Mouse (Mus musculus): ENCODE results near the gene Crb2.

GRCm38 (mm10) chr2:37837542-37837941 lies 61.5 kb downstream of the Crb2 start:
- TF ChIP-seq CTCF (IDR thresholded peaks at IDR 0.05; ENCODE audit: insufficient read depth, low read length) (no peak), POLR2A (IDR thresholded peaks at IDR 0.05; ENCODE audit: borderline replicate concordance, extremely low read depth, low read depth, low read length) (no peak)

Data from lung, adult 2 months (tissue).